ENCODE assay signal across 8 mouse cellular contexts in the genomic region with DNA sequence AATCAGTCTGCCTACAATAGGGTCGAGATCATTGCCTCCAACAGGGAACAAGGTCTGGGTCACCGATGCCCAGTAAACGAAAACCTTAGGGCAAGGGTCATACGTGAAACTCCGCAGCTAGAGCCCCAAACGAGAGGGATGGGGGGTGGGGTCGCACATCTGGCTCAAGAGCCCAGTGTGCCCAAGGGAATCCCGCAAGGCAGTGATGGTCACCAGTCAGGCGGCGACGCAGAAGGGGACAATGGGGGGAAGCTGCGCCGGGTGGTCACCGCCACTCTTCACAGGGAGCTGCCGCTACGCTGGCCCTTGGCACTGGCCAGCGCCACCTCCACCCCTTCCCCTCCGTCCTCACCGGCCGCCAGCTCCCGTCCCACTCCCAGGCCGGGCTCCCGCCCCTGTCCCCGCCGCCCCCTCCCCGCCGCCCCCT. TPM values are rescaled to one million over a fixed set of nuclear protein-coding genes. Genes with fewer than 3 reads are reported as not detected.
DNase-seq lines count a peak whose midpoint lies in the region; ATAC-seq and TF ChIP-seq lines count a peak whose summit lies in the region.

No protein-coding gene starts in this region.

- no peak for ATAC-seq in erythroblast, adult 5-6 weeks (replicated peaks; ENCODE audit: low FRiP score, poor library complexity, severe bottlenecking)
- ATAC-seq in hindbrain, embryonic 11.5 days (ENCODE audit: low FRiP score): peak; percentile 81
- peak; percentile 42 for ATAC-seq in limb, embryonic 12.5 days (ENCODE audit: insufficient number of reproducible peaks, insufficient read depth, low FRiP score, low TSS enrichment, low read depth)
- no peak for ATAC-seq in inflammation-experienced regulatory T-cells, adult 6 months

- H3K27ac ChIP-seq in hindbrain, embryonic 11.5 days (ENCODE audit: low read depth, low read length): peak overlapping the region; percentile 95
- H3K27ac ChIP-seq in limb, embryonic 12.5 days: peak overlapping the region; percentile 92

- DNase-seq in embryo, embryonic 11 days: peak; percentile 57
- peak; percentile 71 for DNase-seq in hindbrain, embryonic 11.5 days (ENCODE audit: low spot score)
- DNase-seq in naive thymus-derived CD4-positive, alpha-beta T cell, adult 2 months (ENCODE audit: low read depth): peak; percentile 39

- H3K9me3 ChIP-seq in erythroblast, embryonic 14.5 days (ENCODE audit: control insufficient read depth, low read length): no peaks in the 10 kb centered on the region
- no peaks in the 10 kb centered on the region for H3K9me3 ChIP-seq in E14TG2a.4 (ENCODE audit: low read length)
- H3K9me3 ChIP-seq in hindbrain, embryonic 11.5 days (ENCODE audit: control insufficient read depth, low read length): no peaks in the 10 kb centered on the region
- no peaks in the 10 kb centered on the region for H3K9me3 ChIP-seq in limb, embryonic 12.5 days

- peaks cover 32% of the 10 kb centered on the region for H3K4me1 ChIP-seq in erythroblast, embryonic 14.5 days (ENCODE audit: control insufficient read depth)
- H3K4me1 ChIP-seq in E14TG2a.4 (replicated peaks; ENCODE audit: low read depth, low read length): peaks cover 23% of the 10 kb centered on the region
- H3K4me1 ChIP-seq in hindbrain, embryonic 11.5 days (replicated peaks; ENCODE audit: control insufficient read depth, insufficient read depth, low read length): no peaks in the 10 kb centered on the region
- peaks cover 22% of the 10 kb centered on the region for H3K4me1 ChIP-seq in limb, embryonic 12.5 days (replicated peaks)

- H3K4me2 ChIP-seq in hindbrain, embryonic 11.5 days (replicated peaks; ENCODE audit: low read depth, low read length): peak overlapping the region; percentile 83
- H3K4me2 ChIP-seq in limb, embryonic 12.5 days: peak overlapping the region; percentile 76

- no peaks in the 10 kb centered on the region for H3K27me3 ChIP-seq in erythroblast, embryonic 14.5 days (ENCODE audit: control insufficient read depth)
- no peaks in the 10 kb centered on the region for H3K27me3 ChIP-seq in E14TG2a.4 (ENCODE audit: insufficient read depth, low read length)
- no peaks in the 10 kb centered on the region for H3K27me3 ChIP-seq in hindbrain, embryonic 11.5 days (ENCODE audit: control insufficient read depth, insufficient read depth, low read length)
- no peaks in the 10 kb centered on the region for H3K27me3 ChIP-seq in limb, embryonic 12.5 days

- peak overlapping the region; percentile 70 for H3K4me3 ChIP-seq in erythroblast, embryonic 14.5 days (replicated peaks)
- H3K4me3 ChIP-seq in E14TG2a.4 (replicated peaks; ENCODE audit: low read length): peak overlapping the region; percentile 95
- peak overlapping the region; percentile 71 for H3K4me3 ChIP-seq in hindbrain, embryonic 11.5 days (ENCODE audit: low read depth, low read length)
- H3K4me3 ChIP-seq in limb, embryonic 12.5 days (replicated peaks): peak overlapping the region; percentile 92

- WGBS in hindbrain, embryonic 11.5 days: 0% methylated on average over 15 of the region's 27 CpGs
- WGBS in limb, embryonic 12.5 days: under 1% methylated on average over 22 of the region's 27 CpGs

- H3K9ac ChIP-seq in hindbrain, embryonic 11.5 days (ENCODE audit: low read depth, low read length): peak overlapping the region; percentile 79
- peak overlapping the region; percentile 93 for H3K9ac ChIP-seq in limb, embryonic 12.5 days (replicated peaks)

- H3K36me3 ChIP-seq in erythroblast, embryonic 14.5 days (ENCODE audit: control insufficient read depth): peaks cover 45% of the 10 kb centered on the region
- peaks cover 25% of the 10 kb centered on the region for H3K36me3 ChIP-seq in E14TG2a.4 (ENCODE audit: insufficient read depth, low read length)
- H3K36me3 ChIP-seq in hindbrain, embryonic 11.5 days (ENCODE audit: control insufficient read depth, insufficient read depth, low read length): no peaks in the 10 kb centered on the region
- H3K36me3 ChIP-seq in limb, embryonic 12.5 days: peaks cover 51% of the 10 kb centered on the region

- no peak for TF ChIP-seq CTCF in E14TG2a.4 (conservative IDR thresholded peaks at IDR 0.05; ENCODE audit: low read length)

RNA-seq across cellular contexts. Expression of gene Pcsk7, which starts 0.5 kb away (rescaled TPM):
- 0.58 and 0.82 TPM in 2 replicates for polyA plus RNA-seq in erythroblast, embryonic 14.5 days (2012)
- 5.9 and 9.6 TPM in 2 replicates for total RNA-seq in erythroblast, adult 5-6 weeks (2015; ENCODE audit: low replicate concordance)
- total RNA-seq in erythroblast, adult 5-6 weeks (2017; ENCODE audit: low replicate concordance): 8.6 and 11.8 TPM in 2 replicates
- 13.3 and 15.7 TPM in 2 replicates for polyA plus RNA-seq in hindbrain, embryonic 11.5 days (2014; fragmentation: Nextera tagmentation; extraction: Ambion mirVana)
- 22.6 and 23.9 TPM in 2 replicates for polyA plus RNA-seq in limb, embryonic 12.5 days (2016; fragmentation: Nextera tagmentation; extraction: Ambion mirVana)
- polyA plus RNA-seq in inflammation-experienced regulatory T-cells, adult 6 months (2017; shearing (Covaris generic)): 10 to 100 TPM; 13.3 to 17.7 (median 17.4) TPM

RNA-seq across cellular contexts. Expression of gene Rnf214, which starts 0.9 kb away (rescaled TPM):
- polyA plus RNA-seq in erythroblast, embryonic 14.5 days (2012): 0.96 and 1.3 TPM in 2 replicates
- 7.3 and 17.3 TPM in 2 replicates for total RNA-seq in erythroblast, adult 5-6 weeks (2015; ENCODE audit: low replicate concordance)
- total RNA-seq in erythroblast, adult 5-6 weeks (2017; ENCODE audit: low replicate concordance): 17.3 and 22.4 TPM in 2 replicates
- 81.4 and 109 TPM in 2 replicates for polyA plus RNA-seq in hindbrain, embryonic 11.5 days (2014; fragmentation: Nextera tagmentation; extraction: Ambion mirVana)
- 57.9 and 61.7 TPM in 2 replicates for polyA plus RNA-seq in limb, embryonic 12.5 days (2016; fragmentation: Nextera tagmentation; extraction: Ambion mirVana)
- polyA plus RNA-seq in inflammation-experienced regulatory T-cells, adult 6 months (2017; shearing (Covaris generic)): 10 to 100 TPM; 22.5 to 42.6 (median 30.6) TPM

RNA-seq across cellular contexts. Expression of gene Tagln, which starts 30.0 kb away (rescaled TPM):
- polyA plus RNA-seq in erythroblast, embryonic 14.5 days (2012): not detected in 2 replicates
- 1.5 TPM in 1 of 2 replicates, not detected in the other for total RNA-seq in erythroblast, adult 5-6 weeks (2015; ENCODE audit: low replicate concordance)
- 3.1 TPM in 1 of 2 replicates, not detected in the other for total RNA-seq in erythroblast, adult 5-6 weeks (2017; ENCODE audit: low replicate concordance)
- polyA plus RNA-seq in hindbrain, embryonic 11.5 days (2014; fragmentation: Nextera tagmentation; extraction: Ambion mirVana): 19.6 and 28.8 TPM in 2 replicates
- 7.5 and 10.8 TPM in 2 replicates for polyA plus RNA-seq in limb, embryonic 12.5 days (2016; fragmentation: Nextera tagmentation; extraction: Ambion mirVana)
- polyA plus RNA-seq in inflammation-experienced regulatory T-cells, adult 6 months (2017; shearing (Covaris generic)): 1 to 10 TPM in 2 of 3 experiments, under 1 TPM in 1; 0.40 to 2.2 (median 1.1) TPM

RNA-seq across cellular contexts. Expression of gene Sidt2, which starts 49.2 kb away (rescaled TPM):
- polyA plus RNA-seq in erythroblast, embryonic 14.5 days (2012): 2.4 and 2.6 TPM in 2 replicates
- total RNA-seq in erythroblast, adult 5-6 weeks (2015; ENCODE audit: low replicate concordance): 57.8 and 62.9 TPM in 2 replicates
- 111 and 174 TPM in 2 replicates for total RNA-seq in erythroblast, adult 5-6 weeks (2017; ENCODE audit: low replicate concordance)
- 23.4 and 23.6 TPM in 2 replicates for polyA plus RNA-seq in hindbrain, embryonic 11.5 days (2014; fragmentation: Nextera tagmentation; extraction: Ambion mirVana)
- 34.5 and 38.4 TPM in 2 replicates for polyA plus RNA-seq in limb, embryonic 12.5 days (2016; fragmentation: Nextera tagmentation; extraction: Ambion mirVana)
- polyA plus RNA-seq in inflammation-experienced regulatory T-cells, adult 6 months (2017; shearing (Covaris generic)): 10 to 100 TPM; 27.0 to 48.9 (median 35.8) TPM

Comparison
In these comparisons a context has a peak if more than half of its experiments do, and no peak if none do; other contexts are left out.
1. ATAC-seq: peak in hindbrain, embryonic 11.5 days (single experiment) and limb, embryonic 12.5 days (single experiment); none in erythroblast, adult 5-6 weeks (single experiment) and inflammation-experienced regulatory T-cells, adult 6 months (single experiment).
2. RNA of gene Rnf214, which starts 0.9 kb away (polyA plus RNA-seq): 81.4 to 109 TPM in hindbrain, embryonic 11.5 days, 57.9 to 61.7 TPM in limb, embryonic 12.5 days and 22.5 to 42.6 TPM in inflammation-experienced regulatory T-cells, adult 6 months; 0.96 to 1.3 TPM in erythroblast, embryonic 14.5 days; every median in the first group is over 10 times any median in the second.
3. Peak in every context shown above with its lines, with median percentiles within 50 percentile points of each other: H3K4me3 ChIP-seq and DNase-seq.